Mouse (Mus musculus) myocyte (in vitro differentiated cells): ENCODE measurements around the gene Pde4d.

Experiments used
- CEBPB ChIP-seq: IDR thresholded peaks from 2 replicates; pipeline ENCODE4 v1.6.1; 2011; ENCODE audit warnings: mild to moderate bottlenecking, moderate library complexity; ENCODE audit not compliant: poor library complexity, insufficient read depth, severe bottlenecking
- E2F4 ChIP-seq: IDR thresholded peaks from one replicate; pipeline ENCODE4 v1.6.1; 2011; ENCODE audit warnings: mild to moderate bottlenecking, control low read depth, moderate library complexity; ENCODE audit not compliant: insufficient read depth
- MAX ChIP-seq: IDR thresholded peaks from one replicate; pipeline ENCODE4 v1.6.1; 2011; ENCODE audit warnings: low read depth, mild to moderate bottlenecking, control low read depth
- MYOD1 ChIP-seq, 3 experiments: IDR thresholded peaks; one replicate each; pipeline ENCODE4 v1.6.1; 2011; ENCODE audit warnings: control low read depth in 2 of 3, low read depth in 2 of 3, mild to moderate bottlenecking in 2 of 3, moderate library complexity in 1 of 3; ENCODE audit not compliant: insufficient read length in 2 of 3, control insufficient read depth in 1 of 3
- MYOG ChIP-seq, 3 experiments: IDR thresholded peaks; one replicate each; pipeline ENCODE4 v1.6.1; 2011; ENCODE audit warnings: control low read depth in 2 of 3, low read depth in 2 of 3, mild to moderate bottlenecking in 2 of 3; ENCODE audit not compliant: insufficient read length in 2 of 3, control insufficient read depth in 1 of 3, insufficient read depth in 1 of 3
- POLR2A ChIP-seq: IDR thresholded peaks from one replicate; pipeline ENCODE4 v1.6.1; 2011; ENCODE audit warnings: low read depth, mild to moderate bottlenecking, control low read depth, moderate library complexity; ENCODE audit not compliant: insufficient read length
- POLR2AphosphoS2 ChIP-seq: IDR thresholded peaks from one replicate; pipeline ENCODE4 v1.6.1; 2011; ENCODE audit warnings: low read depth, control low read depth; ENCODE audit not compliant: insufficient read length
- REST ChIP-seq: IDR thresholded peaks from one replicate; pipeline ENCODE4 v1.6.1; 2011; ENCODE audit warnings: mild to moderate bottlenecking, control low read depth, moderate library complexity; ENCODE audit not compliant: insufficient read depth, insufficient read length
- SRF ChIP-seq: IDR thresholded peaks from one replicate; pipeline ENCODE4 v1.6.1; 2011; ENCODE audit warnings: low read depth; ENCODE audit not compliant: control insufficient read depth, insufficient read length
- TCF12 ChIP-seq: IDR thresholded peaks from one replicate; pipeline ENCODE4 v1.6.1; 2011; ENCODE audit warnings: mild to moderate bottlenecking, control low read depth; ENCODE audit not compliant: poor library complexity, insufficient read depth, severe bottlenecking
- USF1 ChIP-seq: IDR thresholded peaks from one replicate; pipeline ENCODE4 v1.6.1; 2011; ENCODE audit warnings: low read depth, mild to moderate bottlenecking, control low read depth, moderate library complexity

DNA sequence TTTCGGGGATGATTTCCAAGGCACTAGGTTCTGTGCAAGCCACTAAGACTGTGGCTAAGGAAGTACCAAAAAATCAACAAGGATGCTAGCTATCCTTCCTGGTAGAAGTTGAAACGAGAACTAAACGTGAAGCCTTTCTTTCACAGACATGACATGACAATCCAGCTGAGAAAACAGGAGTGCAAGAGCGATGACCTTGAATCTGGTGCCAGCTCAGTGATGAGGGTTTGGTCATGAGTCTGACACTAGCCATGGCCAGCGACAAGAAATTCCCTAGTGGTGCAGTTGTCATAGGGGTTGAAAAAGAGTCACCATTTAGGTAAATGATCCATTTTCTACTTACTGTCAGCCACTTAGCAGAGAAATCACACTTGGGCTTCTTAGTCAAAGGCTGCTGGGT is 1466.2 kb downstream of the Pde4d start:
- TF ChIP-seq POLR2A, result no peak
- TF ChIP-seq CEBPB, result no peak
- TF ChIP-seq POLR2AphosphoS2, result no peak
- TF ChIP-seq MYOG (IDR thresholded peaks at IDR 0.05; ENCODE audit: control insufficient read depth in 1 of 3, insufficient read depth in 1 of 3, insufficient read length in 2 of 3, low read depth in 2 of 3), result no peak
- no peak for TF ChIP-seq E2F4
- no peak for TF ChIP-seq USF1
- no peak for TF ChIP-seq MAX
- TF ChIP-seq MYOD1 (IDR thresholded peaks at IDR 0.05; ENCODE audit: control insufficient read depth in 1 of 3, insufficient read length in 2 of 3, low read depth in 2 of 3), result peak in 1 of 3 experiments; percentile 57
- TF ChIP-seq TCF12, result no peak
- no peak for TF ChIP-seq REST
- TF ChIP-seq SRF, result no peak
